Mouse (Mus musculus): ENCODE measurements around the gene Esm1. TPM values are rescaled to one million over a fixed set of nuclear protein-coding genes. Genes with fewer than 3 reads are reported as not detected.

Gene Esm1
- polyA plus RNA-seq (2016; fragmentation: Nextera tagmentation; extraction: Ambion mirVana), result 1.9 and 2.1 TPM in 2 replicates

GRCm38 (mm10) chr13:113209624-113210023, at the start of gene Esm1:
Gene Esm1 (plus strand): TSS chr13:113209659.
- peak within 1 kb of the TSS; percentile 14; the same call in 1 of the 2 replicates for H3K4me3 ChIP-seq (replicated peaks)
- peaks cover 18% of the 10 kb centered on the region for H3K27me3 ChIP-seq
- peak within 1 kb of the TSS; percentile 35 for H3K4me2 ChIP-seq
- peaks cover 28% of the 10 kb centered on the region; the same call in 1 of the 2 replicates for H3K4me1 ChIP-seq (replicated peaks)
- H3K9ac ChIP-seq (replicated peaks), result peak within 1 kb of the TSS; percentile 31; the same call in 1 of the 2 replicates
- 36% methylated on average over 15 of the region's 15 CpGs for WGBS
- no peaks in the 10 kb centered on the region for H3K9me3 ChIP-seq
- no peak for ATAC-seq (ENCODE audit: insufficient number of reproducible peaks, insufficient read depth, low FRiP score, low TSS enrichment, low read depth)
- H3K36me3 ChIP-seq, result no peaks in the 10 kb centered on the region
- no peak within 1 kb of the TSS for H3K27ac ChIP-seq

GRCm38 (mm10) chr13:113164252-113165005, 45.0 kb upstream of the Esm1 start:
- no peak overlapping the region for H3K4me2 ChIP-seq
- no peaks in the 10 kb centered on the region for H3K36me3 ChIP-seq
- WGBS, result 88% methylated on average over 5 of the region's 5 CpGs
- H3K27me3 ChIP-seq, result no peaks in the 10 kb centered on the region
- H3K4me3 ChIP-seq (replicated peaks), result no peak overlapping the region
- no peak overlapping the region for H3K27ac ChIP-seq
- H3K9me3 ChIP-seq, result no peaks in the 10 kb centered on the region
- no peaks in the 10 kb centered on the region for H3K4me1 ChIP-seq (replicated peaks)
- H3K9ac ChIP-seq (replicated peaks), result no peak overlapping the region
- no peak for ATAC-seq (ENCODE audit: insufficient number of reproducible peaks, insufficient read depth, low FRiP score, low TSS enrichment, low read depth)

DNA sequence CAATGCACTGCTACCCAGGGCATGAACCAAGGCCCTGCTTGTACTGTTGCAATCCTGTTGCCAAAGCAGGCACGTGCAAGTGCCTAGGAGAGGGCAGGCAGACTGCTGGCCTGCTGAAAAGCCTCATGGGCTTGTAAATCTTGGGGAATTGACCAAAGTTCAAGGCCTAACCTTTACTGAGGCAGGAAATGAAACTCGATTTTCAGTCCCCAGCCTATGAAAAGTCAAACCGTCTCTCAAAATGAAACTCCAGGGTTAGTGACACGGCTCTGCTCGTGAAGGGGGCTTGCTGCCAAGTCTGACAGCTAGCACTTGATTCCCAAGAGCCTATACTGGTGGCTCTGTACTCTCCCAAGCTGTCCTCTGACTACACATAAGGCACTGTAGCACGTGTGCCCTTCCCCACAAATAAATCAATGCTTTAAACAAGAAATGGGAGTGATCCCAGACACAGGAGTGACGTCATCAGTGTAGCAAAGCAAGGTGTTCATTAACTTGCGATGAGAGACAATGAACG, 41.4 kb upstream of the Esm1 start:
- no peak overlapping the region for H3K27ac ChIP-seq
- 59% methylated on average over 9 of the region's 9 CpGs for WGBS
- H3K4me2 ChIP-seq, result no peak overlapping the region
- no peaks in the 10 kb centered on the region for H3K36me3 ChIP-seq
- H3K9ac ChIP-seq (replicated peaks), result no peak overlapping the region
- H3K4me1 ChIP-seq (replicated peaks), result no peaks in the 10 kb centered on the region
- H3K4me3 ChIP-seq (replicated peaks), result no peak overlapping the region
- H3K27me3 ChIP-seq, result no peaks in the 10 kb centered on the region
- H3K9me3 ChIP-seq, result no peaks in the 10 kb centered on the region
- ATAC-seq (ENCODE audit: insufficient number of reproducible peaks, insufficient read depth, low FRiP score, low TSS enrichment, low read depth), result no peak

GRCm38 (mm10) chr13:113170256-113170655, 39.2 kb upstream of the Esm1 start:
- no peaks in the 10 kb centered on the region for H3K4me1 ChIP-seq (replicated peaks)
- no peak overlapping the region for H3K4me2 ChIP-seq
- no peaks in the 10 kb centered on the region for H3K9me3 ChIP-seq
- H3K27me3 ChIP-seq, result no peaks in the 10 kb centered on the region
- no peaks in the 10 kb centered on the region for H3K36me3 ChIP-seq
- H3K9ac ChIP-seq (replicated peaks), result no peak overlapping the region
- H3K27ac ChIP-seq, result no peak overlapping the region
- no peak for ATAC-seq (ENCODE audit: insufficient number of reproducible peaks, insufficient read depth, low FRiP score, low TSS enrichment, low read depth)
- no peak overlapping the region for H3K4me3 ChIP-seq (replicated peaks)

DNA sequence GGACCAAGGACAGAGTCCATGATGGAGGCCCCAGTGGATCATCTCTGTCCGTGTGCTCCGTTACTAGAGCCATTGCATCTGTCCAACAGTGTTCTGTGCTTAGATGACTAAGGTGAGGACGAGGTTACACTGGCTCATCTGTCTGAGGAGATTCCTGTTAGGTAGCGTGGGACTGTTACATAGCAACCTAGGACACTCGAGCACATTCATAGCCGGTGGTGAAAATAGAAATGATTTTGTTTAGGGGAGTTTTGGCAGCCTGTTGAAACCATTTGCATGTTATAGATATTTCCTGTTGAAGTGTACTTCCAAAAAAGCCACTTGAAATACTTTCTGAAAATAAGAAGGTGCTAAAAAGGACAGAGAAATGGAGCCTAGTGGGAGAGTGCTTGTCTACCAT, 35.3 kb upstream of the Esm1 start:
- no peaks in the 10 kb centered on the region for H3K36me3 ChIP-seq
- no peaks in the 10 kb centered on the region for H3K9me3 ChIP-seq
- H3K9ac ChIP-seq (replicated peaks), result no peak overlapping the region
- no peak for ATAC-seq (ENCODE audit: insufficient number of reproducible peaks, insufficient read depth, low FRiP score, low TSS enrichment, low read depth)
- H3K27me3 ChIP-seq, result no peaks in the 10 kb centered on the region
- H3K4me3 ChIP-seq (replicated peaks), result no peak overlapping the region
- no peaks in the 10 kb centered on the region for H3K4me1 ChIP-seq (replicated peaks)
- H3K4me2 ChIP-seq, result no peak overlapping the region
- 89% methylated on average over 6 of the region's 6 CpGs for WGBS
- H3K27ac ChIP-seq, result no peak overlapping the region

DNA sequence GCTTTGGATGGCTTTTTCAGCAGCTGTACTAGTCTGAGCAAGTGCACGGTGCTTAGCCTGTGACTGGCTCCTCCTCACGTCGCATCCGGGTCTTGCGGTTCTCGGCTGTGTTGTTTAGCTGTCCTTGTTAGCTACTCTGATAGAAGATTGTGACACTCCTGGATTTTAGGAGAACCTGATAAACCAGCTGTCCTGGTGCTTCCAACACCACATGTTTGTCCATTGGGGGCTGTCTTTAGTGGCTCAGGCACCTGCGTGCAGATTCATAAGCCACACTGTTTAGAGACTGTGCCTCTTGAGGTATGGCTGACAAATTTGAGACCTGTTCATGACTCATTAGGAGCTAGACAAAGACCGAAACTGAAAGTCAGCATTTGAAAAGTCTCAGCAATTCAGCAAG, 26.1 kb upstream of the Esm1 start:
- WGBS, result 92% methylated on average over 8 of the region's 8 CpGs
- Histone ChIP-seq H3K4me2 (no peak overlapping the region), H3K9me3 (peaks cover 5% of the 10 kb centered on the region; the same call in 1 of the 2 replicates), H3K9ac (replicated peaks) (no peak overlapping the region), H3K4me1 (replicated peaks) (no peaks in the 10 kb centered on the region), H3K4me3 (replicated peaks) (no peak overlapping the region), H3K27me3 (no peaks in the 10 kb centered on the region), H3K27ac (no peak overlapping the region), H3K36me3 (no peaks in the 10 kb centered on the region)
- no peak for ATAC-seq (ENCODE audit: insufficient number of reproducible peaks, insufficient read depth, low FRiP score, low TSS enrichment, low read depth)

DNA sequence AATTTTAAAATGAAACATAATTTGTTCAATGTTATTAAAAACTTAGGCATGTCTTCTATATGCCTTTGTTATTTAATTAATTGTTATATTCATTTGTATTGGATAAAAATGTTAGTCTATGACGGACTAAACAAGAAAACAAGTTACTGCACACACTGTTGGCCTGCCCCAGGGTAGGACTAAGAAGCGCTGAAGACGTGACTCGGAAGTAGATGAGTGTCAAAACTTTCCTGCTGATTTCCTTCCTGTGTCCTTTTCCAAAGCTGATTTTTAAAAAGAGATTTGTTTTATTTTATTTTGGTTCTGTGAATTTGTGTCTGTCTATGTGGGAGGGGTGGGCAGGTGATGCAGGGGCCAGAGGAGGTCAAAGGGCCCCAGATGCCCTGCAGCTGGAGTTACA, 25.7 kb upstream of the Esm1 start:
- no peaks in the 10 kb centered on the region for H3K4me1 ChIP-seq (replicated peaks)
- peaks cover 9% of the 10 kb centered on the region for H3K9me3 ChIP-seq
- no peak overlapping the region for H3K4me2 ChIP-seq
- no peaks in the 10 kb centered on the region for H3K36me3 ChIP-seq
- H3K27ac ChIP-seq, result no peak overlapping the region
- no peaks in the 10 kb centered on the region for H3K27me3 ChIP-seq
- 90% methylated on average over 4 of the region's 4 CpGs for WGBS
- ATAC-seq (ENCODE audit: insufficient number of reproducible peaks, insufficient read depth, low FRiP score, low TSS enrichment, low read depth), result no peak
- no peak overlapping the region for H3K9ac ChIP-seq (replicated peaks)
- H3K4me3 ChIP-seq (replicated peaks), result no peak overlapping the region

GRCm38 (mm10) chr13:113196808-113197674, 12.4 kb upstream of the Esm1 start:
- 71% methylated on average over 13 of the region's 13 CpGs for WGBS
- Histone ChIP-seq H3K4me3 (replicated peaks) (no peak overlapping the region), H3K9me3 (no peaks in the 10 kb centered on the region), H3K36me3 (no peaks in the 10 kb centered on the region), H3K27me3 (no peaks in the 10 kb centered on the region), H3K4me1 (replicated peaks) (peaks cover 13% of the 10 kb centered on the region), H3K9ac (replicated peaks) (no peak overlapping the region), H3K4me2 (no peak overlapping the region), H3K27ac (no peak overlapping the region)
- ATAC-seq (ENCODE audit: insufficient number of reproducible peaks, insufficient read depth, low FRiP score, low TSS enrichment, low read depth), result no peak

DNA sequence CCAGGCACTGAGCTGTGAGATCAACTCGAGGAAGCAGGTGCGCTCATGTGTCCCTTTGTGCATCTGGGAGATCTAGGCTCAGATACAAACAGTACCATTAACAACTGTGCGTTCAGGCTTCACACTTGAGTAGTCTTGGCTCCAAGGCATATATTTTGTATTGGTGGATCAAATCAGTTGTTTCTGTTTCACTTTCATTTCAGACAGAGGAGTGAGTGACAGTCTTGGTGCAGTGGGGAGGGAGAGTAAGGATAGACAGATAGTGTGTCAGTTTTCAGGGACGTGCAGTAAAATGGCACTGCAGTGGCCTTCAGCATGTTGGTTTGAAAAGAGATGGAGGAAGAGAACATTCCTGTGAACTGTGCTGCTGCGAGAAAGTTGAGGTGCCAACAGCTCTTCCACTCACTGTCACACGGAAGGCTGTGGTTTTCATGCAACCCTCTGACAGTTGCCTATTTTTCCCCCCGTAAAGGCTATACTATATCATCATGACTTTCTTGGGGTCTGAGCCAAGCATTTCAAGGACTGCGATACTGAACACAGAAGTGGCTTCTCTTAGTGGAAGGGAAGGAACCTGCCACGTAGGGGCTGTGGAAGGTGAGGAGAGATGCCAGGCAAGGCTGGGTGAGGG, 11.5 kb upstream of the Esm1 start:
- Histone ChIP-seq H3K4me3 (replicated peaks) (no peak overlapping the region), H3K9ac (replicated peaks) (no peak overlapping the region), H3K27ac (no peak overlapping the region), H3K36me3 (no peaks in the 10 kb centered on the region), H3K27me3 (no peaks in the 10 kb centered on the region), H3K4me1 (replicated peaks) (peaks cover 18% of the 10 kb centered on the region), H3K4me2 (no peak overlapping the region), H3K9me3 (no peaks in the 10 kb centered on the region)
- ATAC-seq (ENCODE audit: insufficient number of reproducible peaks, insufficient read depth, low FRiP score, low TSS enrichment, low read depth), result no peak
- WGBS, result 84% methylated on average over 9 of the region's 9 CpGs

DNA sequence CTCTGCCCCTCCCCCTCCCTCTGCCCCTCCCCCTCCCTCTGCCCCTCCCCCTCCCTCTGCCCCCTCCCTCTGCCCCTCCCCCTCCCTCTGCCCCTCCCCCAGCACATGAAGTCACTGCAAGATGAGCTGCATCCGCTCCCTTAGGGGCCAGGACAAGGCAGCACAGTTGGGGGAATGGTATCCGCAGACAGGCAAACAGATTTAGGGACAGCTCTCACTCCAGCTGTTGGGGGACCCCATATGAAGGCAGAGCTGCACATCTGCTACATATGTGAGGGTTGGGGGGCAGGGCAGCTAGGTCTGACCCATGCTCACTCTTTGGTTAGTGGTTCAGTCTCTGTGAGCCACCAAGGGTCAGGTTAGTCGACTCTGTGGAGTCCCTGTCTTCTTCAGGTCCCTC, 10.1 kb upstream of the Esm1 start:
- Histone ChIP-seq H3K27ac (no peak overlapping the region), H3K36me3 (no peaks in the 10 kb centered on the region), H3K4me1 (replicated peaks) (peaks cover 18% of the 10 kb centered on the region), H3K9me3 (no peaks in the 10 kb centered on the region), H3K4me3 (replicated peaks) (no peak overlapping the region), H3K4me2 (no peak overlapping the region), H3K9ac (replicated peaks) (no peak overlapping the region), H3K27me3 (no peaks in the 10 kb centered on the region)
- ATAC-seq (ENCODE audit: insufficient number of reproducible peaks, insufficient read depth, low FRiP score, low TSS enrichment, low read depth), result no peak; the same call in 1 of the 2 replicates
- 55% methylated on average over 3 of the region's 3 CpGs for WGBS

- Histone ChIP-seq H3K9ac (replicated peaks) (no peak overlapping the region), H3K4me2 (no peak overlapping the region), H3K36me3 (no peaks in the 10 kb centered on the region), H3K4me3 (replicated peaks) (no peak overlapping the region), H3K9me3 (no peaks in the 10 kb centered on the region), H3K27me3 (no peaks in the 10 kb centered on the region), H3K4me1 (replicated peaks) (peaks cover 18% of the 10 kb centered on the region), H3K27ac (no peak overlapping the region; the same call in 1 of the 2 replicates)
- 25% methylated on average over 8 of the region's 8 CpGs for WGBS
- no peak; the same call in 1 of the 2 replicates for ATAC-seq (ENCODE audit: insufficient number of reproducible peaks, insufficient read depth, low FRiP score, low TSS enrichment, low read depth)
These were observed 8.7 kb upstream of the Esm1 start for GRCm38 (mm10) chr13:113200726-113201125.

Measured in limb, embryonic 12.5 days (tissue).